16 mouse cellular contexts compared by ENCODE assay signal in the genomic region with DNA sequence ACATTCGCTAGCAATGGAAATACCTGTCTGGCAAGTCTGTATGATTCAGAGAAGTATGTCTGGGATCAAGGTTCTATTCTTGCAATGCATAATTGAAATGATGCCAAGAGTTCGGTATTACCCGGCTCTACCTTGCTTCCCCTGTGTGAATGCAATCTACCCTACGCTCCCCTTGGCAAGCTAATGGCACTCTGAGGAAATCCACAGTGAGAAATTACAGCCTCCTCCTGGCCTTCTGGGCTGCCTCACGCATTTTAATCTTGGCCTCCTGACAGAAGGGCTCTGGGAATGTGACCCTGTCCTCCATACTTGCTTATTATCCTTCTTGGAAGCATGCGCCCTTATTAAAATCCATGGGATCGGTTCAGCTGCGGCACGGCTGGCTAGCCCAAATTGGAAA.
DNase-seq lines count a peak whose midpoint lies in the region; ATAC-seq lines count a peak whose summit lies in the region.
"Had no signal": no experiment of that assay in that cellular context is flagged by ENCODE, and none has a peak within 500 bp of the region (broad histone marks: within the 10 kb centered on the region; RNA-seq: fewer than 3 reads in every experiment).

No protein-coding gene starts in this region.

- H3K9me3 ChIP-seq in embryonic facial prominence, embryonic 14.5 days (ENCODE audit: control insufficient read depth, low read length) = no peaks in the 10 kb centered on the region
- no peaks in the 10 kb centered on the region for H3K9me3 ChIP-seq in embryonic facial prominence, embryonic 10.5 days
- H3K9me3 ChIP-seq in kidney, embryonic 14.5 days (ENCODE audit: control insufficient read depth, low read length) = no peaks in the 10 kb centered on the region
- H3K9me3 ChIP-seq in hindbrain, embryonic 13.5 days = no peaks in the 10 kb centered on the region
- H3K9me3 ChIP-seq: embryonic facial prominence, embryonic 13.5 days; G1E; heart, embryonic 13.5 days; liver, embryonic 15.5 days; neural tube, embryonic 12.5 days had no signal

- no peaks in the 10 kb centered on the region for H3K27me3 ChIP-seq in embryonic facial prominence, embryonic 14.5 days (replicated peaks; ENCODE audit: control insufficient read depth, insufficient read depth, low read length)
- no peaks in the 10 kb centered on the region for H3K27me3 ChIP-seq in embryonic facial prominence, embryonic 10.5 days (replicated peaks; ENCODE audit: low read depth, poor library complexity, severe bottlenecking)
- H3K27me3 ChIP-seq in kidney, embryonic 14.5 days (ENCODE audit: control insufficient read depth, insufficient read depth, low read length) = no peaks in the 10 kb centered on the region
- H3K27me3 ChIP-seq in hindbrain, embryonic 13.5 days = no peaks in the 10 kb centered on the region
- H3K27me3 ChIP-seq: embryonic facial prominence, embryonic 13.5 days; liver, embryonic 15.5 days; megakaryocyte, embryonic 14.5 days; neural tube, embryonic 12.5 days had no signal

- H3K27ac ChIP-seq in embryonic facial prominence, embryonic 14.5 days (replicated peaks; ENCODE audit: low read depth, low read length) = no peak overlapping the region
- H3K27ac ChIP-seq in embryonic facial prominence, embryonic 10.5 days (replicated peaks) = no peak overlapping the region
- H3K27ac ChIP-seq in kidney, embryonic 14.5 days (ENCODE audit: low read depth, low read length) = no peak overlapping the region
- H3K27ac ChIP-seq in hindbrain, embryonic 13.5 days = peak overlapping the region; percentile 3; the same call in 1 of the 2 replicates
- H3K27ac ChIP-seq: embryonic facial prominence, embryonic 13.5 days; gastrocnemius, adult 2 months; heart, embryonic 13.5 days; liver, embryonic 15.5 days; neural tube, embryonic 12.5 days had no signal

- ATAC-seq in embryonic facial prominence, embryonic 14.5 days (ENCODE audit: low read depth) = peak; percentile 85; the same call in 1 of the 2 replicates
- ATAC-seq in kidney, embryonic 14.5 days (ENCODE audit: low FRiP score, low TSS enrichment) = no peak
- ATAC-seq in hindbrain, embryonic 13.5 days (ENCODE audit: low FRiP score) = no peak

- peak; percentile 69 for DNase-seq in embryonic facial prominence, embryonic 14.5 days (ENCODE audit: low spot score)
- DNase-seq in embryonic facial prominence, embryonic 10.5 days (ENCODE audit: low spot score) = no peak
- peak; percentile 37 for DNase-seq in kidney, postnatal 10 days
- peak; percentile 56 for DNase-seq in adrenal gland, postnatal 14 days
- no peak for DNase-seq in thymus, postnatal 14 days
- no peak for DNase-seq in urinary bladder, adult 18-20 months (ENCODE audit: low spot score in 2 of 2)
- DNase-seq: cerebellum, adult 9-10 months; gastrocnemius, adult 2 months had no signal

- no peaks in the 10 kb centered on the region for H3K36me3 ChIP-seq in embryonic facial prominence, embryonic 14.5 days (ENCODE audit: control insufficient read depth, insufficient read depth, low read length)
- H3K36me3 ChIP-seq in embryonic facial prominence, embryonic 10.5 days (replicated peaks) = no peaks in the 10 kb centered on the region; the same call in 1 of the 2 replicates
- no peaks in the 10 kb centered on the region for H3K36me3 ChIP-seq in kidney, embryonic 14.5 days (ENCODE audit: control insufficient read depth, insufficient read depth, low read length)
- no peaks in the 10 kb centered on the region for H3K36me3 ChIP-seq in hindbrain, embryonic 13.5 days
- H3K36me3 ChIP-seq: embryonic facial prominence, embryonic 13.5 days; heart, embryonic 13.5 days; liver, embryonic 15.5 days; neural tube, embryonic 12.5 days had no signal

- no peaks in the 10 kb centered on the region for H3K4me1 ChIP-seq in embryonic facial prominence, embryonic 14.5 days (ENCODE audit: control insufficient read depth, insufficient read depth, low read length)
- peaks cover 9% of the 10 kb centered on the region; the same call in 1 of the 2 replicates for H3K4me1 ChIP-seq in embryonic facial prominence, embryonic 10.5 days
- H3K4me1 ChIP-seq in kidney, embryonic 14.5 days (ENCODE audit: control insufficient read depth, insufficient read depth, low read length) = peaks cover 9% of the 10 kb centered on the region
- peaks cover 34% of the 10 kb centered on the region for H3K4me1 ChIP-seq in hindbrain, embryonic 13.5 days (replicated peaks)
- H3K4me1 ChIP-seq: liver, embryonic 15.5 days; megakaryocyte, embryonic 14.5 days had no signal

- H3K4me2 ChIP-seq in embryonic facial prominence, embryonic 14.5 days (ENCODE audit: low read depth, low read length) = no peak overlapping the region
- H3K4me2 ChIP-seq in kidney, embryonic 14.5 days (replicated peaks; ENCODE audit: low read depth, low read length) = no peak overlapping the region
- no peak overlapping the region for H3K4me2 ChIP-seq in hindbrain, embryonic 13.5 days
- H3K4me2 ChIP-seq: embryonic facial prominence, embryonic 13.5 days; heart, embryonic 13.5 days; liver, embryonic 15.5 days; neural tube, embryonic 12.5 days had no signal

- 68% methylated on average over 9 of the region's 9 CpGs for WGBS in embryonic facial prominence, embryonic 14.5 days
- 90% methylated on average over 9 of the region's 9 CpGs for WGBS in embryonic facial prominence, embryonic 10.5 days
- 82% methylated on average over 9 of the region's 9 CpGs for WGBS in kidney, embryonic 14.5 days
- WGBS in hindbrain, embryonic 13.5 days = 53% methylated on average over 9 of the region's 9 CpGs

- H3K9ac ChIP-seq in embryonic facial prominence, embryonic 14.5 days (ENCODE audit: low read depth, low read length) = no peak overlapping the region
- no peak overlapping the region for H3K9ac ChIP-seq in kidney, embryonic 14.5 days (ENCODE audit: low read depth, low read length)
- H3K9ac ChIP-seq in hindbrain, embryonic 13.5 days = no peak overlapping the region
- H3K9ac ChIP-seq: embryonic facial prominence, embryonic 13.5 days; heart, embryonic 13.5 days; liver, embryonic 15.5 days; neural tube, embryonic 12.5 days had no signal

- H3K4me3 ChIP-seq in embryonic facial prominence, embryonic 14.5 days (ENCODE audit: low read depth, low read length) = no peak overlapping the region
- H3K4me3 ChIP-seq in embryonic facial prominence, embryonic 10.5 days = no peak overlapping the region
- H3K4me3 ChIP-seq in kidney, embryonic 14.5 days (ENCODE audit: low read length) = no peak overlapping the region
- H3K4me3 ChIP-seq in hindbrain, embryonic 13.5 days = no peak overlapping the region
- H3K4me3 ChIP-seq: embryonic facial prominence, embryonic 13.5 days; gastrocnemius, adult 2 months; heart, embryonic 13.5 days; liver, embryonic 15.5 days; megakaryocyte, embryonic 14.5 days; neural tube, embryonic 12.5 days had no signal

Comparison
In these comparisons a context has a peak if more than half of its experiments do, and no peak if none do; other contexts are left out.
1. DNase-seq: peak in embryonic facial prominence, embryonic 14.5 days (single experiment), kidney, postnatal 10 days (single experiment) and adrenal gland, postnatal 14 days (single experiment); none in embryonic facial prominence, embryonic 10.5 days (single experiment), thymus, postnatal 14 days (single experiment) and urinary bladder, adult 18-20 months (0 of 2).